Mouse (Mus musculus) NIH3T3 (cell line): ENCODE data around the gene E2f6.

ENCODE experiments used
- DNase-seq: peaks from one replicate; pipeline ENCODE4 v3.0.0-alpha.2; 2012; ENCODE audit warnings: low read depth

Gene E2f6

DNA sequence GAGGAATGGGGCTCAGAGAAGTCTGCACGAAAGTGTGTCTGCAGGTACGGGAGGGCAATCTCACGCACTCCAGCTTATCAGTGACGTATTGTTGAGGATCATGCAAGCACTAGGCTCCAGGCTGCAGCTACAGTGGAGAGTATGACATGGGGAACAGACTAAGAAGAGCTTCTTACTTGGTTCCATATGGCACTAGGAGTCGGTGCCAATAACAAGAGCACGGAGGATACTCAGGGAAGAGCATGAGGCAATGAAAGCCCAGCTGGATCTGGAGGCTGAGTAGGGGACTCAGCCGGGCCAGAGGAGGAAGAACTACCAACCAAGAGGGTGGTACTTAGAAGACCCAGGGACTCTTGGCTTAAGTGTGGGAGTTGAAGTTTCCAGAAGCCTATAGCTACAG is 62.8 kb downstream of the E2f6 start:
- no peak for DNase-seq

- DNase-seq = no peak
Observed at GRCm38 (mm10) chr12:16874086-16874485, 63.3 kb downstream of the E2f6 start.

- DNase-seq = peak; percentile 79
Observed at GRCm38 (mm10) chr12:16875269-16875668, 64.5 kb downstream of the E2f6 start.

- no peak for DNase-seq
Observed at GRCm38 (mm10) chr12:16875678-16876077, 64.9 kb downstream of the E2f6 start.

DNA sequence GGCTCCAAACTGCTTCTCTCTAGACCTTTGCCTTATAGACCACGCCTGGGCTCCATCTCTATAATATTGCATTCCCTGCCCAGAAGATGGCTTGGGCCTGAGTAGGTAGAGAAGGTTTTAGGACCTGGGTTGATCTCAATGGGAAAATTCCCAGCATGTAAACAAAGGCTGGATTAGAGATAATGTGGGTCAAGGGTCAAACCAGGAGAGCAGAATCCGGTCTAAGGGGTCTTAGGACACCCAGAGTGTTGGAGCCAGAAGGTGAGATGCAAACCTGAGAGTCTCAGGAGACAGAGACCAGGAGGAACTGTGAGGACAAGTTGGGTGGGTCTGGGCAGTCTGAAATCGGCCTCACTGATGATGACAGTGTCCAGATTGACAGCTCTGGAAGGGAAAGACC is 65.9 kb downstream of the E2f6 start:
- DNase-seq = no peak

GRCm38 (mm10) chr12:16877141-16877540 is 66.4 kb downstream of the E2f6 start:
- no peak for DNase-seq

DNA sequence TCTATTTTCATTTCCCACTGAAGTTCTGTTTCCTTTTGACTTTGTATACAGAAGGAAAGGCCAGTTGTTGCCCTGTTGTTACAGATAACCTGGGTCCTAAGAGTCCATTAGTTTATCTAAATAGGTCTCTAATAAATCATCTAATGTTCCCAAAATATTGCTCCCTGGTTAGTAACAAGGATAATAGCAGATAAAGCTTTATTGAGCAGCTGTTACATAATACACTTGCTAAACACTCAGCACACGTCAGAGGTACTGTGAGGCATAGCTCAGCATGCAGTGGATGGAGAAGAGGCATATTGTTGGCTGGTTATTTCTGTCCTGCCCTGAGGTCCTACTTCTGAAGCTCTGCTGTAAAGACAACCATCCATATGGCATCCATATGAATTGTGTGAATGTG is 66.9 kb downstream of the E2f6 start:
- DNase-seq = no peak

GRCm38 (mm10) chr12:16879369-16879768 is 68.6 kb downstream of the E2f6 start:
- DNase-seq = no peak

- no peak for DNase-seq
Observed at GRCm38 (mm10) chr12:16880077-16880476, 69.3 kb downstream of the E2f6 start.

DNA sequence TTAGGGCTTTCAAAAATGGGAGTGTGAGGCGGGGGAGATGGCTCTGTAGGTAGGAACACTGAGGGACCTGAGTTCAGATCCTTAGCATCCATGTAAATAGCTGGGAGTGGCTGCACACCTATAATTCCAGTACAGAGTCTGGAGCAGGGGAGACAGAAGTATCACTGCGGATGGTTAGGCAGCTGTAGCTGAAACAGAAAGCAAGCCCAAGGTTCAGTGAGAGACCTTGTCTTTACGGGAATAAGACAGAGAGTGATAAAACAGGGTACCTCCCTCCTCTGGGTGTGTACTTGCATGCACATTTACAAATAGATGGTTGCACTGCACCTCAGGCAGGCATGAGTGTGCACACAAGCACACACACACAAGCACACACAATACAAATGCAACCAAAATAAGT is 71.7 kb downstream of the E2f6 start:
- DNase-seq = no peak

DNA sequence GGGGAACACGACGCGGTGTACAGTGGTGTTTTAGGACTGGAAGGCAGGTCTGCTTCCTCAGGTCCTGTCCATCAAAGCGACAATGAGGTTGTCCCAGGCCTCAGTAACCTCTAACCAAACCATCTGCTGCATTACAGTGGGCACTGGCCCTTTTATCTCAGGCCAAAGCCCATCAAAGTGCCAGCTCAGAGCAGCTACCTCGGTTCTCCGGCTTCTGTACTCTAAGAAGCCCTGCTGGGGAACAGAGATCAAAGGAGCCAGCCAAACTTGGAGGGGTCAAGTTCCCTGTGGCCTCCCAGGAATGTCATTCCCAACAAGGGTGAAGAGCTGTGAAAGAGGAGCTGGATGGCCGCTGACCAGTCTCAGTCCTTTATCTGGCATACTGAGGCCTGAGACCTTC is 72.3 kb downstream of the E2f6 start:
- no peak for DNase-seq

DNA sequence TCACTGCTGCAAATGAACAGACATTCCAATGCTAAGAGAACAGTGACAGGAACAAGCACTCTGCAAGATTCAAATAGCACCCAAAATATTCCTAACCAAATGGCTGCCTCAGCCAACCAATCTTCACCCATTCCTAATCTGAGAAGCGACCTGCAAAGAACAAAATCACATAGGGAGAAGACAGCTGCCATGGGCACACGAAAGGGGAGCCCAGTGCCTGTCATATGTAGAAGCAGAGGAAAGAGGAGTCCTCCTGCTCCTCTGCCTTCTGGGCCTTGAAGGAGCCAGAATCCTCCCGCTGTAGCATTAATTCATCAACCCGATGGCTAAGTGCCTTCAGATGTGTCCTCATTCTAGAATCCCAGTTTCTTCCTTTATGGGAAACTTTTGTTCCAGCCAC is 73.8 kb downstream of the E2f6 start:
- DNase-seq = no peak

DNA sequence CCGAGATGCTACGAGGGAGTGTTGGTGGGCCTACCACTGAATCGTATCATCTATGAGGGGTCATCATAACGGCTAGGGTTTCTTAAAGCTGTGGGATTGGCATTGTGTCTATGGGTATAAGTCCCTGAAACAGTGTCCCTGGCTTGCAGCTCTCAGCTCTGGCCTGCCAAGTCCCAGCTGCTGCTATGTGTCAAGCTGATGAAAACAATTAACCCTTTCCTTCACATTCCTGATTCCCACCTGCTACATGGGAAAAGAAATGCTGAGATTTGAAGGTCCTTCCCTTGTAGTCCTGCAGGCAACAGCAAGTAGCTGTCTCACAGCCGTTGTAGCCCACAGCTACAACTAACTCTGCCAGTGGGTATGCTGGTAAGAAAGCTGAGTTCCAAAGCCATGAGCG is 75.6 kb downstream of the E2f6 start:
- DNase-seq = no peak
